Mouse (Mus musculus): Measurements from ENCODE around the gene Hbb-y. TPM values are rescaled to one million over a fixed set of nuclear protein-coding genes. Genes with fewer than 3 reads are reported as not detected.

Gene Hbb-y
- polyA plus RNA-seq (2014; fragmentation: Illumina TruSeq; extraction: RNeasy Lipid Tissue Mini Kit (QIAGEN cat#74804); ENCODE audit: low read depth, low replicate concordance): not detected

GRCm38 (mm10) chr7:103853090-103853489, at the start of gene Hbb-y:
Hbb-y (minus strand) TSS chr7:103853216.

GRCm38 (mm10) chr7:103894385-103894784, 41.4 kb upstream of the Hbb-y start, which contains the start of gene Olfr64:
Olfr64 (minus strand) TSS chr7:103894485.

GRCm38 (mm10) chr7:103886152-103886551, 33.1 kb upstream of the Hbb-y start, which contains the start of gene Olfr66:
Olfr66 (minus strand) TSS chr7:103886252.

GRCm38 (mm10) chr7:103843034-103843433, 10.0 kb downstream of the Hbb-y start, which contains the start of gene Hbb-bh1:
Hbb-bh1 (minus strand) TSS chr7:103843164.

GRCm38 (mm10) chr7:103840268-103840667, 12.7 kb downstream of the Hbb-y start, which contains the start of gene Hbb-bh2:
Hbb-bh2 (minus strand) TSS chr7:103840520.

GRCm38 (mm10) chr7:103827808-103828207, 25.2 kb downstream of the Hbb-y start, which contains the start of gene Hbb-bs:
Hbb-bs (minus strand) TSS chr7:103828096.

GRCm38 (mm10) chr7:103813766-103814165, 39.2 kb downstream of the Hbb-y start, which contains the start of gene Hbb-bt:
Hbb-bt (minus strand) TSS chr7:103813996.

Other genes starting within 250 kb of the Hbb-y start
- gene Olfr620, start 240.7 kb downstream of the Hbb-y start, polyA plus RNA-seq (2014; fragmentation: Illumina TruSeq; extraction: RNeasy Lipid Tissue Mini Kit (QIAGEN cat#74804); ENCODE audit: low read depth, low replicate concordance): not detected
- gene Olfr622, start 210.5 kb downstream of the Hbb-y start, polyA plus RNA-seq (2014; fragmentation: Illumina TruSeq; extraction: RNeasy Lipid Tissue Mini Kit (QIAGEN cat#74804); ENCODE audit: low read depth, low replicate concordance): not detected
- gene Olfr623, start 189.5 kb downstream of the Hbb-y start, polyA plus RNA-seq (2014; fragmentation: Illumina TruSeq; extraction: RNeasy Lipid Tissue Mini Kit (QIAGEN cat#74804); ENCODE audit: low read depth, low replicate concordance): not detected
- 0.38 TPM for gene Olfr624, start 182.0 kb downstream of the Hbb-y start, polyA plus RNA-seq (2014; fragmentation: Illumina TruSeq; extraction: RNeasy Lipid Tissue Mini Kit (QIAGEN cat#74804); ENCODE audit: low read depth, low replicate concordance)
- not detected for gene Olfr625-ps1, start 170.5 kb downstream of the Hbb-y start, polyA plus RNA-seq (2014; fragmentation: Illumina TruSeq; extraction: RNeasy Lipid Tissue Mini Kit (QIAGEN cat#74804); ENCODE audit: low read depth, low replicate concordance)
- not detected for gene Olfr243, start 138.5 kb downstream of the Hbb-y start, polyA plus RNA-seq (2014; fragmentation: Illumina TruSeq; extraction: RNeasy Lipid Tissue Mini Kit (QIAGEN cat#74804); ENCODE audit: low read depth, low replicate concordance)
- gene Olfr628, start 122.8 kb downstream of the Hbb-y start, polyA plus RNA-seq (2014; fragmentation: Illumina TruSeq; extraction: RNeasy Lipid Tissue Mini Kit (QIAGEN cat#74804); ENCODE audit: low read depth, low replicate concordance): not detected
- gene Olfr629, start 108.3 kb downstream of the Hbb-y start, polyA plus RNA-seq (2014; fragmentation: Illumina TruSeq; extraction: RNeasy Lipid Tissue Mini Kit (QIAGEN cat#74804); ENCODE audit: low read depth, low replicate concordance): not detected
- not detected for gene Olfr630, start 95.9 kb downstream of the Hbb-y start, polyA plus RNA-seq (2014; fragmentation: Illumina TruSeq; extraction: RNeasy Lipid Tissue Mini Kit (QIAGEN cat#74804); ENCODE audit: low read depth, low replicate concordance)
- not detected for gene Olfr69, start 81.6 kb downstream of the Hbb-y start, polyA plus RNA-seq (2014; fragmentation: Illumina TruSeq; extraction: RNeasy Lipid Tissue Mini Kit (QIAGEN cat#74804); ENCODE audit: low read depth, low replicate concordance)
- not detected for gene Olfr68, start 73.5 kb downstream of the Hbb-y start, polyA plus RNA-seq (2014; fragmentation: Illumina TruSeq; extraction: RNeasy Lipid Tissue Mini Kit (QIAGEN cat#74804); ENCODE audit: low read depth, low replicate concordance)
- not detected for gene Olfr67, start 61.4 kb downstream of the Hbb-y start, polyA plus RNA-seq (2014; fragmentation: Illumina TruSeq; extraction: RNeasy Lipid Tissue Mini Kit (QIAGEN cat#74804); ENCODE audit: low read depth, low replicate concordance)
- 7.9 TPM for gene Hbb-bt, start 39.2 kb downstream of the Hbb-y start, polyA plus RNA-seq (2014; fragmentation: Illumina TruSeq; extraction: RNeasy Lipid Tissue Mini Kit (QIAGEN cat#74804); ENCODE audit: low read depth, low replicate concordance)
- 125 TPM for gene Hbb-bs, start 25.1 kb downstream of the Hbb-y start, polyA plus RNA-seq (2014; fragmentation: Illumina TruSeq; extraction: RNeasy Lipid Tissue Mini Kit (QIAGEN cat#74804); ENCODE audit: low read depth, low replicate concordance)
- not detected for gene Hbb-bh2, start 12.7 kb downstream of the Hbb-y start, polyA plus RNA-seq (2014; fragmentation: Illumina TruSeq; extraction: RNeasy Lipid Tissue Mini Kit (QIAGEN cat#74804); ENCODE audit: low read depth, low replicate concordance)
- not detected for gene Hbb-bh1, start 10.1 kb downstream of the Hbb-y start, polyA plus RNA-seq (2014; fragmentation: Illumina TruSeq; extraction: RNeasy Lipid Tissue Mini Kit (QIAGEN cat#74804); ENCODE audit: low read depth, low replicate concordance)
- gene Olfr66, start 33.0 kb upstream of the Hbb-y start, polyA plus RNA-seq (2014; fragmentation: Illumina TruSeq; extraction: RNeasy Lipid Tissue Mini Kit (QIAGEN cat#74804); ENCODE audit: low read depth, low replicate concordance): not detected
- gene Olfr64, start 41.3 kb upstream of the Hbb-y start, polyA plus RNA-seq (2014; fragmentation: Illumina TruSeq; extraction: RNeasy Lipid Tissue Mini Kit (QIAGEN cat#74804); ENCODE audit: low read depth, low replicate concordance): not detected
- not detected for gene Olfr65, start 50.3 kb upstream of the Hbb-y start, polyA plus RNA-seq (2014; fragmentation: Illumina TruSeq; extraction: RNeasy Lipid Tissue Mini Kit (QIAGEN cat#74804); ENCODE audit: low read depth, low replicate concordance)
- gene Olfr631, start 75.6 kb upstream of the Hbb-y start, polyA plus RNA-seq (2014; fragmentation: Illumina TruSeq; extraction: RNeasy Lipid Tissue Mini Kit (QIAGEN cat#74804); ENCODE audit: low read depth, low replicate concordance): not detected
- gene Olfr632, start 81.1 kb upstream of the Hbb-y start, polyA plus RNA-seq (2014; fragmentation: Illumina TruSeq; extraction: RNeasy Lipid Tissue Mini Kit (QIAGEN cat#74804); ENCODE audit: low read depth, low replicate concordance): not detected
- not detected for gene Olfr633, start 91.2 kb upstream of the Hbb-y start, polyA plus RNA-seq (2014; fragmentation: Illumina TruSeq; extraction: RNeasy Lipid Tissue Mini Kit (QIAGEN cat#74804); ENCODE audit: low read depth, low replicate concordance)
- gene Olfr635, start 117.9 kb upstream of the Hbb-y start, polyA plus RNA-seq (2014; fragmentation: Illumina TruSeq; extraction: RNeasy Lipid Tissue Mini Kit (QIAGEN cat#74804); ENCODE audit: low read depth, low replicate concordance): not detected
- gene Olfr638, start 145.5 kb upstream of the Hbb-y start, polyA plus RNA-seq (2014; fragmentation: Illumina TruSeq; extraction: RNeasy Lipid Tissue Mini Kit (QIAGEN cat#74804); ENCODE audit: low read depth, low replicate concordance): not detected
- gene Olfr639, start 164.1 kb upstream of the Hbb-y start, polyA plus RNA-seq (2014; fragmentation: Illumina TruSeq; extraction: RNeasy Lipid Tissue Mini Kit (QIAGEN cat#74804); ENCODE audit: low read depth, low replicate concordance): not detected
- not detected for gene Olfr640, start 172.4 kb upstream of the Hbb-y start, polyA plus RNA-seq (2014; fragmentation: Illumina TruSeq; extraction: RNeasy Lipid Tissue Mini Kit (QIAGEN cat#74804); ENCODE audit: low read depth, low replicate concordance)
- not detected for gene Olfr641, start 182.2 kb upstream of the Hbb-y start, polyA plus RNA-seq (2014; fragmentation: Illumina TruSeq; extraction: RNeasy Lipid Tissue Mini Kit (QIAGEN cat#74804); ENCODE audit: low read depth, low replicate concordance)
- not detected for gene Olfr642, start 199.4 kb upstream of the Hbb-y start, polyA plus RNA-seq (2014; fragmentation: Illumina TruSeq; extraction: RNeasy Lipid Tissue Mini Kit (QIAGEN cat#74804); ENCODE audit: low read depth, low replicate concordance)
- gene 4930516K23Rik, start 208.2 kb upstream of the Hbb-y start, polyA plus RNA-seq (2014; fragmentation: Illumina TruSeq; extraction: RNeasy Lipid Tissue Mini Kit (QIAGEN cat#74804); ENCODE audit: low read depth, low replicate concordance): not detected
- not detected for gene Olfr644, start 218.7 kb upstream of the Hbb-y start, polyA plus RNA-seq (2014; fragmentation: Illumina TruSeq; extraction: RNeasy Lipid Tissue Mini Kit (QIAGEN cat#74804); ENCODE audit: low read depth, low replicate concordance)
- not detected for gene Olfr645, start 232.2 kb upstream of the Hbb-y start, polyA plus RNA-seq (2014; fragmentation: Illumina TruSeq; extraction: RNeasy Lipid Tissue Mini Kit (QIAGEN cat#74804); ENCODE audit: low read depth, low replicate concordance)

Measured in sigmoid colon, adult 10 weeks (tissue).